Mouse (Mus musculus) brain, embryonic 14.5 days (tissue): ENCODE data around the gene Mks1.

ENCODE experiments used
- CTCF ChIP-seq: fragments of 200-500 bp; IDR thresholded peaks from 2 replicates; pipeline ENCODE4 v1.5.1; 2012; ENCODE audit warnings: inconsistent platforms, mild to moderate bottlenecking, moderate library complexity, borderline replicate concordance; ENCODE audit not compliant: insufficient read depth, insufficient read length; ENCODE audit errors: extremely low read depth
- POLR2A ChIP-seq: fragments of 200-500 bp; IDR thresholded peaks from 2 replicates; pipeline ENCODE4 v1.6.1; 2012; ENCODE audit warnings: mild to moderate bottlenecking, inconsistent platforms, borderline replicate concordance; ENCODE audit not compliant: poor library complexity, insufficient read depth, insufficient read length, severe bottlenecking; ENCODE audit errors: extremely low read depth

- TF ChIP-seq CTCF (no peak), POLR2A (no peak)
These were observed 51.3 kb downstream of the Mks1 start for GRCm38 (mm10) chr11:87904331-87904730.
